Mouse (Mus musculus) embryonic fibroblast, embryonic 13.5 days (primary cell): ENCODE measurements around the gene Rps26. TPM values are rescaled to one million over a fixed set of nuclear protein-coding genes. Genes with fewer than 3 reads are reported as not detected.
A peak's percentile ranks its signal among the peaks of the same experiment; 100 is the strongest.
"Not testable (repeated sequence)": the region's sequence is repeated elsewhere in the genome, so short reads cannot be mapped to it uniquely, and the experiment has no call there.

Source experiments
- H3K27ac ChIP-seq: 2 replicates; pipeline ENCODE4 v1.5.1; 2012; ENCODE audit warnings: low read length, control low read depth, inconsistent platforms; ENCODE audit not compliant: insufficient read depth
- H3K4me1 ChIP-seq: 2 replicates; pipeline ENCODE4 v1.6.1; 2011; ENCODE audit warnings: low read length; ENCODE audit not compliant: control insufficient read depth, insufficient read depth
- H3K4me3 ChIP-seq: 2 replicates; pipeline ENCODE4 v1.5.1; 2011; ENCODE audit warnings: mild to moderate bottlenecking, control low read depth, low read length; ENCODE audit not compliant: insufficient read depth
- CTCF ChIP-seq: IDR thresholded peaks from 2 replicates; pipeline ENCODE4 v1.5.1; 2011; ENCODE audit warnings: mild to moderate bottlenecking, control low read depth, low read length, moderate library complexity, borderline replicate concordance; ENCODE audit not compliant: insufficient read depth
- POLR2A ChIP-seq: IDR thresholded peaks from 2 replicates; pipeline ENCODE4 v1.6.1; 2011; ENCODE audit warnings: low read depth, mild to moderate bottlenecking, control low read depth, low read length, moderate library complexity
- polyA plus RNA-seq: library from polyadenylated mRNA; stranded (reverse); fragments of >200 nt; gene quantifications from 2 replicates; pipeline ENCODE4 v1.2.4, GENCODE M21; 2011; ENCODE audit warnings: low read depth; ENCODE audit not compliant: missing spikeins, insufficient read length

Rps26 gene
- polyA plus RNA-seq, 1 experiment: 1,073 TPM

- no peak overlapping the region for H3K4me3 ChIP-seq
- TF ChIP-seq POLR2A (no peak), CTCF (no peak)
- no peak overlapping the region for H3K27ac ChIP-seq
- H3K4me1 ChIP-seq: no peaks in the 10 kb centered on the region
These were observed 1.1 kb upstream of the Rps26 start for GRCm38 (mm10) chr10:128627398-128628317.

GRCm38 (mm10) chr10:128625287-128625894 lies 1.2 kb downstream of the Rps26 start:
- peak overlapping the region; percentile 88 for H3K4me3 ChIP-seq
- TF ChIP-seq POLR2A (no peak; the same call in 1 of the 2 replicates), CTCF (no peak)
- H3K4me1 ChIP-seq: no peaks in the 10 kb centered on the region
- H3K27ac ChIP-seq: no peak overlapping the region

- TF ChIP-seq POLR2A: peak; percentile 43; the same call in 1 of the 2 replicates
- H3K4me1 ChIP-seq, H3K4me3 ChIP-seq, H3K27ac ChIP-seq: not testable (repeated sequence)
These were observed 3.4 kb downstream of the Rps26 start for GRCm38 (mm10) chr10:128623106-128623613.

GRCm38 (mm10) chr10:128622702-128623101 lies 3.8 kb downstream of the Rps26 start:
- TF ChIP-seq POLR2A (0 out of 2 replicates have a peak, but pooled peaks have one; percentile 25), CTCF (no peak)
- H3K27ac ChIP-seq: no peak overlapping the region
- no peaks in the 10 kb centered on the region for H3K4me1 ChIP-seq
- H3K4me3 ChIP-seq: no peak overlapping the region

GRCm38 (mm10) chr10:128621986-128622520 lies 4.5 kb downstream of the Rps26 start:
- Histone ChIP-seq H3K4me1 (no peaks in the 10 kb centered on the region), H3K27ac (no peak overlapping the region), H3K4me3 (no peak overlapping the region)
- TF ChIP-seq CTCF (no peak), POLR2A (0 out of 2 replicates have a peak, but pooled peaks have one; percentile 41)

- Histone ChIP-seq H3K4me1 (no peaks in the 10 kb centered on the region), H3K27ac (no peak overlapping the region), H3K4me3 (no peak overlapping the region)
- no peak for TF ChIP-seq POLR2A
- TF ChIP-seq CTCF: no peak
These were observed 6.3 kb downstream of the Rps26 start for GRCm38 (mm10) chr10:128620241-128620640.

- not testable (repeated sequence) for H3K27ac ChIP-seq, H3K4me3 ChIP-seq, H3K4me1 ChIP-seq
These were observed 7.4 kb downstream of the Rps26 start for GRCm38 (mm10) chr10:128619148-128619547.

GRCm38 (mm10) chr10:128618570-128618969 lies 8.0 kb downstream of the Rps26 start:
- Histone ChIP-seq H3K4me1 (no peaks in the 10 kb centered on the region), H3K27ac (no peak overlapping the region), H3K4me3 (no peak overlapping the region)
- TF ChIP-seq POLR2A (no peak), CTCF (no peak)

- H3K27ac ChIP-seq, H3K4me1 ChIP-seq, H3K4me3 ChIP-seq: not testable (repeated sequence)
These were observed 10.6 kb downstream of the Rps26 start for GRCm38 (mm10) chr10:128615798-128616448.
